In genomic region chr10:126330305-126330969, GRCm38 (mm10) we compare ENCODE assay signal across 8 mouse cellular contexts.
DNase-seq lines count a peak whose midpoint lies in the region; ATAC-seq and TF ChIP-seq lines count a peak whose summit lies in the region.

No protein-coding gene starts in this region.

- peak overlapping the region; percentile 45 for H3K4me2 ChIP-seq in hindbrain, embryonic 13.5 days
- H3K4me2 ChIP-seq in lung, postnatal 0 days (replicated peaks; ENCODE audit: low read depth, low read length), result 0 out of 2 replicates have a peak overlapping the region, but pooled peaks have one; percentile 22

- TF ChIP-seq EP300 in lung, postnatal 0 days (IDR thresholded peaks at IDR 0.05), result no peak

- POLR2A ChIA-PET in Patski (lab: Charles Lee), result no interaction called here

- TF ChIP-seq CTCF in Patski (IDR thresholded peaks at IDR 0.05), result peak; percentile 99
- peak; percentile 92 for TF ChIP-seq CTCF in lung, postnatal 0 days (IDR thresholded peaks at IDR 0.05)

- H3K9me3 ChIP-seq in hindbrain, embryonic 13.5 days, result no peaks in the 10 kb centered on the region
- no peaks in the 10 kb centered on the region for H3K9me3 ChIP-seq in lung, postnatal 0 days (ENCODE audit: low read length)

- 0 out of 2 replicates have a peak overlapping the region, but pooled peaks have one; percentile 51 for H3K9ac ChIP-seq in hindbrain, embryonic 13.5 days
- H3K9ac ChIP-seq in lung, postnatal 0 days (replicated peaks; ENCODE audit: low read depth), result no peak overlapping the region; the same call in 1 of the 2 replicates

- H3K27ac ChIP-seq in hindbrain, embryonic 13.5 days, result no peak overlapping the region
- H3K27ac ChIP-seq in lung, postnatal 0 days (ENCODE audit: low read length), result no peak overlapping the region

- H3K36me3 ChIP-seq in hindbrain, embryonic 13.5 days, result no peaks in the 10 kb centered on the region
- no peaks in the 10 kb centered on the region for H3K36me3 ChIP-seq in lung, postnatal 0 days (ENCODE audit: insufficient read depth, low read length)

- CTCF ChIA-PET in Patski (lab: Charles Lee), result interaction anchor here (0.9 to 1.1 kb wide), 2 partner anchors 18 to 152 kb away, joined by 3 to 4 read pairs; no protein-coding TSS in a partner anchor

- H3K4me3 ChIP-seq in hindbrain, embryonic 13.5 days, result no peak overlapping the region
- no peak overlapping the region for H3K4me3 ChIP-seq in lung, postnatal 0 days (ENCODE audit: low read depth, low read length)

- 8% methylated on average over 17 of the region's 17 CpGs for WGBS in hindbrain, embryonic 13.5 days
- 7% methylated on average over 17 of the region's 17 CpGs for WGBS in lung, postnatal 0 days

- peak; percentile 41 for DNase-seq in Patski (ENCODE audit: low read depth, low spot score)
- DNase-seq in cerebellum, postnatal 25 days, result peak; percentile 90 to 95
- DNase-seq in frontal cortex, postnatal 36 days (ENCODE audit: low spot score in 2 of 2), result peak; percentile 91
- DNase-seq in layer of hippocampus, postnatal 14 days (ENCODE audit: low spot score in 2 of 2), result peak; percentile 87 to 91
- DNase-seq in lung, postnatal 0 days (ENCODE audit: low spot score), result peak; percentile 89
- peak; percentile 94 for DNase-seq in ovary, postnatal 36 days (ENCODE audit: low spot score)
- peak; percentile 29 for DNase-seq in thymus, postnatal 0 days (ENCODE audit: low spot score)

- H3K27me3 ChIP-seq in Patski, result no peaks in the 10 kb centered on the region
- no peaks in the 10 kb centered on the region for H3K27me3 ChIP-seq in hindbrain, embryonic 13.5 days
- H3K27me3 ChIP-seq in lung, postnatal 0 days (replicated peaks; ENCODE audit: insufficient read depth, low read length), result no peaks in the 10 kb centered on the region

- no peaks in the 10 kb centered on the region; the same call in 1 of the 2 replicates for H3K4me1 ChIP-seq in hindbrain, embryonic 13.5 days (replicated peaks)
- no peaks in the 10 kb centered on the region for H3K4me1 ChIP-seq in lung, postnatal 0 days (ENCODE audit: insufficient read depth, low read depth, low read length)

- in situ Hi-C loops in Patski (cut with MboI; ENCODE audit: low pct_unique_long_range_greater_than_20kb), result loop anchor here (5.0 to 25.0 kb wide), 2 partner anchors 323 to 543 kb away; no protein-coding TSS in a partner anchor

- ATAC-seq in Patski, result peak; percentile 97
- peak; percentile 80 for ATAC-seq in hindbrain, embryonic 13.5 days (ENCODE audit: low FRiP score)
- ATAC-seq in lung, postnatal 0 days, result peak; percentile 98

Comparison
In these comparisons a context has a peak if more than half of its experiments do, and no peak if none do; other contexts are left out.
1. DNase-seq: peak in every context shown above with its lines; median percentile 94 in ovary, postnatal 36 days; 92 in cerebellum, postnatal 25 days; 91 in frontal cortex, postnatal 36 days; 89 in layer of hippocampus, postnatal 14 days; 89 in lung, postnatal 0 days; 41 in Patski; 29 in thymus, postnatal 0 days.